Mouse (Mus musculus) Muller cell, postnatal 12 days (primary cell): ENCODE measurements at regions not wholly inside any gene's neighbourhood (a gene's known extent, or its start where the extent isn't known, plus 50 kb on each side); places are given as distances from the start of the nearest gene placed in this dataset.
A peak's percentile ranks its signal among the peaks of the same experiment; 100 is the strongest.

Experiments
- DNase-seq: peaks from one replicate; pipeline ENCODE4 v3.0.0-alpha.2; 2015; ENCODE audit errors: inconsistent ontology term

DNA sequence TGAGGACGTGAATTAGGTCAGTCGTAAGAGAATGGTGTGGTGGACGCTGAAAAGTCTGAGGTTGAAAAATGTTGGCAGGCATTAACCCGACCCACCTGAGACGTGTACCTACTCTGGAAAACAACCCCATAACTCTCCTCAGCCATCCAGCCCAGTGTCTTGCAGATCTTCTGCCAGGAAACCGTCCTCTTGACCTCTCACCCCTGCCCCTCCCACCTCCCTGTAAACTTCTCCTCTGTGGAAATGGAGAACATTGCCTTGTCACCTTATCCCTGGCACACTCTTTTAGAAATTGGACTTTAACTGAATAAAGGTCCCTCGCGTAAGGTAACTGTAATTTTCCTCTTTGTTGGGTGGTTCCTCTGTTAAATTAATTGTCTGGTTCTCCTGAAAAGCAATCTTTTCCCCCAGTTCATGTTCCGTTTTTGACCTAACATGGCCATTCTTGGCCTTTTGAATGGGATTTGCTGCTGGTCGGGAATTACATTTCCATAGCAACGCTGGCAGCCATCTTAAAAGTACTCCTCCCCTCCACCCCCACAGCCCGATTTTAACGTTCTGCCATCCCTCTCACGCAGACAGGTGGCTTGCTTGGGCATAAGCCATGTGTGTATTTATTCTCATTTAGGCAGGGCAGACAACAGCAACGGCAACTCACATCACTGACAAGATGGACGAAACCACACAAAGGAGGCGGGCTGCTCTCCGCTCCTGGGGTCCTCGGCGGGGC, 196.8 kb upstream of the 4931429L15Rik start:
- no peak for DNase-seq

GRCm38 (mm10) chr9:46512276-46513051, 192.7 kb upstream of the 4931429L15Rik start:
- no peak for DNase-seq

DNA sequence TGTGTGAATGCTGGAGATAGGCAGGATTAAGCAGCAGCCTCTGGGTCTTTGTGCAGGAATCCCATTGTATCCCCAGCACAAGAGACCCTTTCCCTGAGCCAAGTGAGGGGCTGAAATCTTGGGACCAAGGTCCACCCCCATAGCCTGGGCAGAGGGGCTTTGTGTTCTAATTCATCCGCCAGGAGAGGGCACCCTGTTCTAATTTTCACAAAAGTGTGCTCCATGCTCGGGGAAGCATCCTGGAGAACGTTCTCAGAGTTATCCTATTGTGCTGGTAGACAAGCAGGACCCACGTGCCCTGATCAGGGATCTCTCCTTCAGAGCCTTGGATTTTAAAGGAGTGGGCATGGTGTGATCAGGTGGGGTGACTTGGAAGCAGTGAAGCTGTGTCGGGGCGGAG, 191.5 kb upstream of the 4931429L15Rik start:
- no peak for DNase-seq

GRCm38 (mm10) chr9:46509896-46510295, 190.1 kb upstream of the 4931429L15Rik start:
- DNase-seq, result no peak

DNA sequence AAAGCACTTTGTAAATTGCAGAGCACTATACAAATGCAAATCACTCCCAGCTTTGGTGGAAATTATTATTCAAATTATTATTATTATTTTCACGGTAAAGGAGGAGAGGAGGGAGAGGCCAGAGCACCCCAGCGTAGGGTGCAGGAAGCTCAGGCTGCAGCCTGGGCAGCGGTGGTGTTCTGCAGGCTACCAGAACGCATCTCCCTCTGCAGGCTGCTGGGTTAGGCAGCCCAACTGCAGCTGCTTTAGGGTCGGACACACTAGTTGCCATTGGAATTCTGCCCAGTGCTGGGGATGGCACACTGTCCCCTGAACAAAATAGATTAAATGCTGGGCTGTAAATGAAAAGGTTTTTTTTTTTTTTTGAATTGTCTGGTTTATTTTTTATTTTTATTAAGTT, 189.7 kb upstream of the 4931429L15Rik start:
- no peak for DNase-seq

- no peak for DNase-seq
Observed at GRCm38 (mm10) chr9:46507036-46507435, 187.2 kb upstream of the 4931429L15Rik start.

- no peak for DNase-seq
Observed at GRCm38 (mm10) chr9:46504536-46504935, 184.8 kb upstream of the 4931429L15Rik start.

- no peak for DNase-seq
Observed at GRCm38 (mm10) chr9:46504133-46504416, 184.3 kb upstream of the 4931429L15Rik start.

DNA sequence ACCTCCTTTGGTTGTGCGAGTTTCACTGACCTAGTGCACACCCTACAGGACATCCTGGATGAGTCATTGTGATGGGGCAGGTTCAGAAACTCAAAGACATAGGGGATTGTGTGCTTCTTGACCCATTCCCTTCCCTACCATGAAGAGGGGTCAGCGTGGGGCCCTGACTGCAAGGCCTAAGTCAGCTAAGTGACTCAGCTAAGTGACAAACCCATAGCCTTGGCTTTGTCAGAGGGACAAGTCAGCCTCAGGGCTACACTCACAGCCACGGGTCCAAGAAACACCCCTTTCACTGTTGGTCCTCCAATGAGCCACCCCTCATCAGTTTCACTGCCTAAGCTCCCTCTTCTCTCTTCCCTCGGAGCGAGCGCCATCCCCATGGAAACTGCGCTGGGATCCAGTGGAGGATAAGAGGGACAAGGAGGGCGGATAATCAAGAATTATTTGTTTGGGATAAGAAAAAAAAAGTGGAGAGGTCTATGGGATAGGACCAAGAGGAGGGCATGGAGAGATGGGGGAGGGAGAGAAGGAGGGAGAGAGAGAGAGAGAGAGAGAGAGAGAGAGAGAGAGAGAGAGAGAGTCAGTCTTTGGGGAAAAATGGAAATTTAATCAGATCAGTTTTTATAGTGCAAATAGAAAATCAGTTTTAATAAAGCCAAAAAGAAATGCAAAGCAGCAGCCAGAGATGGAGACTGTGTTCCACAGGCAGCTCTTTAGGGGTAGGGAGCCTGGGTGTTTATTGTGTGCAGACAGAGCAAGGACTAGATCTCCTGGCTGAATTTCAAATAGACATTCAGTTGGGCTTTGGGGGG, 183.7 kb upstream of the 4931429L15Rik start:
- DNase-seq, result no peak

GRCm38 (mm10) chr9:46499426-46499825, 179.6 kb upstream of the 4931429L15Rik start:
- no peak for DNase-seq

DNA sequence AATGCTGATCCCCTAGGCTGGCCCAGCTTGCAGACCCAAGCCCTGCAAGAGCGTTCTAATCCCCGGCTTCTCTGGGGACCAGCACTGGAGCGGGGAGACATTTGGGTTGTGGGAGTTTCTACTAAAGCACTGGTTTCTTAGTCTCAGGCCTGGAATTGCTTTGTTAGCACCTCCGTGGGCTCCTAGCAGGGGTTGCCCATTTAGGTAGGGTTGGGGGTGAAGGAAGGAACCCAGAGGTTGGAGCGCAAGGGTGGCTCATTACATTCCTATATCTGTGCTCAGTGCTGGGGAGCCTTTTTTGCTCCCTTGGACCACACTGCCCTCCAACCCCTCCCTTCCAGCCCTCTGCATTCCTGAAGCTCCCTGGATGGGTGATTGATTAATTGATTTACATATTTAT, 179.1 kb upstream of the 4931429L15Rik start:
- no peak for DNase-seq

- DNase-seq, result no peak
Observed at GRCm38 (mm10) chr9:46495276-46495675, 175.5 kb upstream of the 4931429L15Rik start.

- DNase-seq, result peak; percentile 27
Observed at GRCm38 (mm10) chr9:46482859-46483443, 163.2 kb upstream of the 4931429L15Rik start.

DNA sequence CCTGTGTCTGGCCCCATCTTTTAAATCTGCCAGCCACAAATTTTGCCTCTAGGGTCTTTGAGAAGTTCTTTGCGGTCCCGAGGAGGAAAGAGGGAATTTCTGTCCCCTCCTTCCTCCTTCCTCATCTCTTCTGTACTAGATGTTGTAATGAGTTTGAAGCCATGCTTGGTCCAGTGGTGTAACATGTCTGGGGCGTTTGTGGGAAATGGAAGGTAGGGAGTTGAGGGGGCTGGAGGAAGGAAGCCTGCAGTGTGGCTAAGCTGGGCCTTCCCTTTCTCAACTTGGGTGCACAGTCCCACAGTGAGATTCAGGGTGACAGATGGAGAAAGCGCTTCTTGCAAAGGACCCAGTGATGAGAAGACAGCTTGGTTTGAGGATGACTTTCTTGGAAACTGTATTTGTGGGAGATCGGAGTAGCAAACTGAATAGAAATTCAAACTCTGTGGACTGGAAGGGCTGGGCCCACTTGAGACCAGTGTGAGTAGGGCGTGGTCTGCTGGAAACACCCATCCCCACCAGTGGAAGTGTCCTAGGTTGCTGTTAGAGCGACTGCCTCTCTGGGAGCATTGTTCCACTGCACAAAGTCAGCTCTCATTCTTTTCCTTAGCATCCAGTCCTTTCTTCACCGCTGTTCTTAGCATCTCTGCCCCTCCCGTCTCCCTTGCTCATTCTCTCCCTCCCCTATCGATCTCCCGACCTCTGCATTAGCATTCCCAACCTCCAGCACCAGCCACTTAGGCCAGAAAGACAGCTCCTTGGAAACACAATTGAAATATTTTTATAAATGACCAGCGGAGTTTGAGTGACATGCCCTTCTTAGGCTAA, 162.5 kb upstream of the 4931429L15Rik start:
- no peak for DNase-seq

DNA sequence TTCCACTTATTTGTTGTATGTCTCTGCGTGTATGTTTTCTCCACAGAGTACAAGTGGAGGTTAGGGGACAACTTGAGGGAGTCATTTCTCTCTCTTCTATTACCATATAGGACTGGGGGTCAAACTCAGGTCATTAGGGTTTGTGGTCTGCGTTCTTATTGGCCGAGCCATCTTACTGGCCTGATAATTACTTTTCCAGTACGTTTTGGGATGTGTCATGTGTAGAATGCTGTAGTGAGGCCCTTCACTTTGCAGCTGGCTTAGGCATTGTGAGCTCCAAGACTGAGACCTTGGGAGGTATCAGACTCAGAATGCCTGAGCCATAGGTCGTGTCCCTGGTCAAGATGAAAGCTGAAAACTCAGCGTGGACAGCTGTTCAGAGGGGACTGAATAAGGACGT, 161.7 kb upstream of the 4931429L15Rik start:
- DNase-seq, result no peak

GRCm38 (mm10) chr9:46480080-46480690, 160.4 kb upstream of the 4931429L15Rik start:
- DNase-seq, result no peak

DNA sequence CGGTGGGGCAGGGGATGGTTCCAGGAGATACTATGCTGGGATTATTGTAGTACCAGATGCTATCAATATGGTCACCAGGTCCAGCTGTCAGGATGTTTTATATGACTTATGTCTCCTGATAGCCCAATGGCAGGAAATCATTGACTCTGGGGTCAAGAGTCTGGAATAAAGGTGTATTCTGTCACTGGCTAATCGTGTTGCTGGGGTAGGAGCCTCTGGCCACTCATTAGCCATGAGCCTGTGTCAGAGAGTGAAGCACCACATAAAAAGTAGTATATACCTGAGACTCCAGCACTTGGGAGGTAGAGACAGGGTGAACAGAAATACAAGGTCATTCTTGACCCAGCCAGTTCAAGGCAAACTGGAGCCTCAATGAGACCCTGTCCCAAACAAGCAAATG, 158.8 kb upstream of the 4931429L15Rik start:
- DNase-seq, result no peak

- no peak for DNase-seq
Observed at GRCm38 (mm10) chr9:46476516-46476915, 156.7 kb upstream of the 4931429L15Rik start.

GRCm38 (mm10) chr9:46473681-46474080, 153.9 kb upstream of the 4931429L15Rik start:
- DNase-seq, result no peak

GRCm38 (mm10) chr9:46469521-46469920, 149.7 kb upstream of the 4931429L15Rik start:
- DNase-seq, result no peak

DNA sequence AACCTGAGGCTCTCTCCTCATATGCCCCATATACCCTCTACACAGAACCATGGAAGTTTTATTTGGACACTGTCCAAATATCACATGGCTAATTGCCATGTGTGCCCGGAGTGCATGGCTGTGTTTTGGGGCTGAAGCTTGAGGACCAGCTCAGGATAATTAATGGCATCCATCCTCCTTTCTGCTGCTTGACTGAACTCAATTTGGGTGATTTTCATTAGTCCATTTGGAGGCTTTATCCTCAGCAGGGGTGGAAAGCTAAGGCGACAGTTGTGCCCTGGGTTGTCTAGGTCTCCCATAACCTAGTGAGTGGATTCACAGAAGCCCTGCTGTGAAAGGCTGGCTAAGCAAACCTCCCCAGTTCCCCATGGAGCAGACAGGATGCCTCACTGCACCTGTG, 148.5 kb upstream of the 4931429L15Rik start:
- peak; percentile 67 for DNase-seq
